Mouse (Mus musculus): Measurements from ENCODE around the gene Slc16a6.

Gene Slc16a6

DNA sequence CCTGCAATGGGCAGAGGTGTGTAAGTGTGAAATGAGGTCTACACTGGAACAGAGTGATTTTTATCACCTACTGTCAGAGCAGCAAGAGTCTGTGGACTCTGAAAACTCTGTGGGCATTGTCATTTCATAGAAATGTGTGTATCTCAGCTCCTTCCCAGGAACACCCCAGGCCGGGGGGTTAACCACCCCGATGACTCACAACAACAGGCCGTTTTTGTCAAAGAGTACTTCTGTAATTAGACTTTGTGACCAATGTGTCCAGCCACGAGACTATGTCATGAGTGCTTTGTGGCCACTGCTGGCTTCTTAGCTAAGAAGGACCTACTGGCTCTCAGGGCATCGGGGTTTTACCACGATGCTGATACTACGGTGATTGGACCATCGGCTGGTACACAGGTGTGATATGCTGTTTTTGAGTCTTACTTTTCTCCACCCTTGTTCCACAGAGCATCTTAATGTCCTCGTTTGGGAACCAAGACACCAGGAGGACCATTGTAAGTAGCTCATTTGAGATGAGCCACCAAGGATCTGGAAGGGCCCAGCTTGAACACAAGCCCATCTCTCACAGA lies 55.8 kb downstream of the Slc16a6 start:
- DNase-seq (ENCODE audit: extremely low read depth, low read depth): no peak

DNA sequence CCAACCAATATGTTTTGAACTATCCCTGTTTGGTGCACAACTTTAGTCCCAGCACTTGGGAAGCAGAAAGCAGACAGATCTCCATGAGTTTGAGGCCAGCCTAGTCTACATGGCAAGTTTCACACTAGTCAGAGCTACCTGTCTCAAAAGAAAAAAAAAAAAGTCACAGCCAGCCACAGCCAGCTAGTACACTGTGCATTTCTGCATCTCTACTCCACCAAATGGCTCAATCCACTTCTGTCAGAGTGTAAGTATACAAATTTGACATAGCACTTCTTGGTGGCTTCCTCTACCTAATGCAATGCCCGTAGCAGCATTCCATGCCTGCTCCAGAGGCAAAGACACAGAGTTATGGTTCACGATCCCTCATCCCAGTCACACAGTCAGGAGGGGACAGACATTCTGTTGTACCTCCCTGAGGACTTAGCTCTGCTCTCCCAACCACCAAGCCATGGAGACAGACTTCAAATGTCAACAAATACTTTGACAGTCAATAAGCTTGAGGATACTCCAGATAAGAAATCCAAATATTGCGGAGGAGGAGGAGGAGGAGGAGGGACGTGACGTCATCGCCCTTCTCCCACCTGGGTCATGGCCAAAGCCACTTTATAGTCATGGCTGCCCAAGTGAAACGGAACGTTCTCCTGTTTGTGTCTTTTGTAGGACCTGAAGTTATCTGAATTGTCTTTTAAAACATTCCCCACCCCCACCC lies 56.5 kb downstream of the Slc16a6 start:
- DNase-seq (ENCODE audit: extremely low read depth, low read depth): no peak

DNA sequence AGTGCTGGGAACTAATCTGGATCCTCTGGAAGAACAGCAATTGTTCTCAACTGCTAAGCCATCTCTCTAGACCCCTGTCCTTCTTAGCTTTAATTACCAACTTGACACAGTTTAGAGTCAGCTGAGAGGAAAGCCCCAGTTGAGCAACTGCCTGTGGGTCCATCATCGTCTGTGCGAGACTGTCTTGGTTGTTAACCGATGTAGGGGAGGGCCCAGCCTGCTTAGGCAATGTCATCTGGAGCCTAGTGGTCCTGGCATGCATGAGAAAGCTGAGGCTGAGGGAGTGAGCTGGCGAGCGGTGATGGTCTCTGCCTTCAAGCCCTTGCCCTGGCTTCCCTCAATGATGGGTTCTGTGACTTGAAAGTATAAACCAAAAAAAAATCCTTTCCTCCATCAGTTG lies 58.6 kb downstream of the Slc16a6 start:
- no peak for DNase-seq (ENCODE audit: extremely low read depth, low read depth)

- no peak for DNase-seq (ENCODE audit: extremely low read depth, low read depth)
Measured at GRCm38 (mm10) chr11:109413617-109414016, 59.8 kb downstream of the Slc16a6 start, which contains the start of gene 9930022D16Rik. TSS of gene 9930022D16Rik (plus strand) at chr11:109413917.

- DNase-seq (ENCODE audit: extremely low read depth, low read depth): no peak
Measured at GRCm38 (mm10) chr11:109410197-109410980, 63.0 kb downstream of the Slc16a6 start.

DNA sequence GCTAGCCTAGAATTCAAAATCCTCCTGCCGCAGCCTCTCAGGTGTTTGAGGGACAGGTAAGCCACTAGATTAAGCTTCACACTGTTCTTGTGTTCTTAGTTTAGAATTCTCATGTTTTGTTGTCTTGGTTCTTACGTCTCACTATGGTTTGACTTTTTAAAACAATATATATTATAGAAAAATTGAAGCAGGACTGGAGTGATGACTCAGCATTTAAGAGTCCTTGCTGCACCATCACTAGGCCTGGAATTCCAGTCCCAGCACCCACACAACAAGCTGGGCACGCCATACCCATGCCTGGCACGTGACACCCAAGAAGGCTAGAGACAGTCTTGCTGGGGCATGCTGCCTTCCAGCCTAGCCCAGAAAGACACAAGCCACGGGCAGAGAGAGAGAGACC lies 67.0 kb downstream of the Slc16a6 start:
- DNase-seq (ENCODE audit: extremely low read depth, low read depth): no peak

Measured in MEL-GATA-1-ER (cell line).